15 mouse cellular contexts compared by ENCODE assay signal in the genomic region with DNA sequence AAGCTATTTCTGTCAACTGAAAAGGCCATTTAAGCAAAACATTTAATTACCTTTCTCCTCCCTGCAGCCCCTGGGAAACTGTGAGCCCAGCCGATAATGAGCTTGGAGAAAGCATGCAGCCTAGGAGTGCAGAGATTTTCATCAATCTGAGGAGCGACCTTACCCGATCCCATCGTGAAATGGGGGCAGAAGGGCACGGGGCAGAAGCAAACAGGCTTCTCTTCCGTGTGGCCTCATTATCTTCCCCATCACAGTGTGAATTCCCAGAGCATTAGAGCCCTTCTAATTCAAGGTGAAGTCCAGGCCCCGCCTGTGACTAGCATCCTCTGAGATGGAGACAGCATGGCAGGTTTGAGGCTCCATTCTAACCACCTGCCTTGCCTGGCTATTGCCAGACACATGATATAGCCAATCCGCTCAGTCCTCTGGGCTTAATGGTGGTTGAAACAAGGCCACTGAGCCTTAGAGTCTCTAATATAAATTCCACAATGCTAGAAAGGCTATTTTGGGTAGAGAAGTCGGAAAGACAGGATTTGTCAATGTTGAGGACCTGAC.
"Had no signal": no experiment of that assay in that cellular context is flagged by ENCODE, and none has a peak within 500 bp of the region (broad histone marks: within the 10 kb centered on the region; RNA-seq: fewer than 3 reads in every experiment).

No protein-coding gene starts in this region.

- H3K4me3 ChIP-seq: limb, embryonic 12.5 days; limb, embryonic 15.5 days; midbrain, embryonic 13.5 days; stomach, embryonic 15.5 days had no signal

- H3K27ac ChIP-seq: limb, embryonic 12.5 days; limb, embryonic 15.5 days; liver, embryonic 14.5 days; macrophage; midbrain, embryonic 13.5 days; stomach, embryonic 15.5 days had no signal

- H3K9me3 ChIP-seq: limb, embryonic 12.5 days; limb, embryonic 15.5 days; midbrain, embryonic 13.5 days; stomach, embryonic 15.5 days had no signal

- H3K27me3 ChIP-seq: limb, embryonic 15.5 days; midbrain, embryonic 13.5 days; stomach, embryonic 15.5 days had no signal

- ATAC-seq: liver, postnatal 0 days; lung, postnatal 0 days; midbrain, embryonic 13.5 days had no signal

- DNase-seq: kidney, postnatal 14 days; kidney, postnatal 4 days; liver, postnatal 0 days; lung, embryonic 14.5 days; right cerebral cortex, postnatal 25 days; spleen, adult 18-20 months; thymus, postnatal 25 days had no signal

- H3K9ac ChIP-seq: limb, embryonic 12.5 days; limb, embryonic 15.5 days; liver, embryonic 14.5 days; liver, postnatal 0 days; lung, embryonic 14.5 days; midbrain, embryonic 13.5 days; stomach, embryonic 15.5 days had no signal

- H3K4me2 ChIP-seq: limb, embryonic 12.5 days; limb, embryonic 15.5 days; liver, embryonic 11.5 days; lung, embryonic 14.5 days; midbrain, embryonic 13.5 days; stomach, embryonic 15.5 days had no signal

- H3K4me1 ChIP-seq: limb, embryonic 15.5 days; stomach, embryonic 15.5 days had no signal

- H3K36me3 ChIP-seq: limb, embryonic 12.5 days; limb, embryonic 15.5 days; midbrain, embryonic 13.5 days; stomach, embryonic 15.5 days had no signal
